Mouse (Mus musculus) hindbrain, embryonic 12.5 days (tissue): ENCODE data around the gene Nr4a1. TPM values are rescaled to one million over a fixed set of nuclear protein-coding genes. Genes with fewer than 3 reads are reported as not detected.

Experiments
- ATAC-seq: fragments of 200-750 bp; cut with Nextera tagmentation; 2 replicates; pipeline ENCODE4 v1.8.0; 2017; ENCODE audit warnings: moderate TSS enrichment; ENCODE audit not compliant: low FRiP score
- H3K27ac ChIP-seq: fragments of 300-500 bp; sonication (generic); 2 replicates; pipeline ENCODE4 v1.5.1; 2016; ENCODE audit warnings: mild to moderate bottlenecking
- H3K27me3 ChIP-seq: fragments of 300-500 bp; sonication (generic); 2 replicates; pipeline ENCODE4 v1.6.1; 2016; ENCODE audit warnings: mild to moderate bottlenecking
- H3K36me3 ChIP-seq: fragments of 300-500 bp; sonication (generic); 2 replicates; pipeline ENCODE4 v1.6.1; 2016; ENCODE audit warnings: mild to moderate bottlenecking
- H3K4me1 ChIP-seq: fragments of 300-500 bp; sonication (generic); 2 replicates; pipeline ENCODE4 v1.6.1; 2016
- H3K4me2 ChIP-seq: fragments of 300-500 bp; sonication (generic); replicated peaks from 2 replicates; pipeline ENCODE4 v1.6.1; 2016; ENCODE audit warnings: mild to moderate bottlenecking
- H3K4me3 ChIP-seq: fragments of 300-500 bp; sonication (generic); 2 replicates; pipeline ENCODE4 v1.5.1; 2016; ENCODE audit warnings: mild to moderate bottlenecking
- H3K9ac ChIP-seq: fragments of 300-500 bp; sonication (generic); 2 replicates; pipeline ENCODE4 v1.6.1; 2016; ENCODE audit warnings: mild to moderate bottlenecking, moderate library complexity
- H3K9me3 ChIP-seq: fragments of 300-500 bp; sonication (generic); replicated peaks from 2 replicates; pipeline ENCODE4 v1.6.1; 2016; ENCODE audit warnings: mild to moderate bottlenecking
- WGBS: fragments of 180-500 bp; shearing (Covaris S2); methylation state at CpG from one replicate; pipeline ENCODE4 v1.1.7; 2016; 5-methylcytosine and 5-hydroxymethylcytosine counted together
- polyA plus RNA-seq: library from polyadenylated mRNA; unstranded; fragments of >200 nt; fragmentation: Nextera tagmentation; extraction: Ambion mirVana; gene quantifications from 2 replicates; pipeline ENCODE4 v1.2.1, GENCODE M21; 2016

Nr4a1 gene
- polyA plus RNA-seq, 1 experiment from 2014 or later, result 5.5 TPM

DNA sequence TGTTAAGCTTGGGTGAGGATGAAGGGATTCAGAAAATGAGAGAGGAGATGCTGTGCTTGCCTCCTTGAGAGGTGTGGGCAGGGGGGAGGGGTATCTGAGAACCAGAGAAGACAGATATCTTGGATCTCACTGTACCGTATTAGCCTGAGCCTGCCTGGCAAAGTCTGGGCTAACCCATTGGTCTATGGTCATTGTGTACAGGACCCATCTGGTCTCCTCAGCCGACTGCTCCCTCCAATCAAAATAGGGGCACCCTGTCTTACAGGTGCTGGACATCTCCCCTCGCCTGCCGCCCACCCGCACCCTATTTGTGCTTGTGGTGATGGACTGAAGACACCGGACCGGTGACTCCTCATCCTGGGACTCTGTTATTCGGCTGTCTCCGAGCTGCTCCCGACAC lies 41.5 kb downstream of the Nr4a1 start:
- H3K27me3 ChIP-seq, result no peaks in the 10 kb centered on the region
- H3K4me3 ChIP-seq, result no peak overlapping the region
- peaks cover 7% of the 10 kb centered on the region for H3K4me1 ChIP-seq
- H3K9ac ChIP-seq, result no peak overlapping the region
- no peak overlapping the region for H3K4me2 ChIP-seq
- 95% methylated on average over 10 of the region's 10 CpGs for WGBS
- ATAC-seq, result no peak
- no peak overlapping the region for H3K27ac ChIP-seq
- H3K9me3 ChIP-seq, result no peaks in the 10 kb centered on the region
- peaks cover 18% of the 10 kb centered on the region for H3K36me3 ChIP-seq

- Histone ChIP-seq H3K27ac (no peak overlapping the region), H3K9ac (no peak overlapping the region), H3K4me3 (no peak overlapping the region), H3K36me3 (peaks cover 13% of the 10 kb centered on the region), H3K27me3 (no peaks in the 10 kb centered on the region), H3K4me1 (peaks cover 7% of the 10 kb centered on the region), H3K9me3 (no peaks in the 10 kb centered on the region), H3K4me2 (no peak overlapping the region)
- ATAC-seq, result no peak
- 87% methylated on average over 11 of the region's 11 CpGs for WGBS
Observed at GRCm38 (mm10) chr15:101296091-101296490, 42.0 kb downstream of the Nr4a1 start.

DNA sequence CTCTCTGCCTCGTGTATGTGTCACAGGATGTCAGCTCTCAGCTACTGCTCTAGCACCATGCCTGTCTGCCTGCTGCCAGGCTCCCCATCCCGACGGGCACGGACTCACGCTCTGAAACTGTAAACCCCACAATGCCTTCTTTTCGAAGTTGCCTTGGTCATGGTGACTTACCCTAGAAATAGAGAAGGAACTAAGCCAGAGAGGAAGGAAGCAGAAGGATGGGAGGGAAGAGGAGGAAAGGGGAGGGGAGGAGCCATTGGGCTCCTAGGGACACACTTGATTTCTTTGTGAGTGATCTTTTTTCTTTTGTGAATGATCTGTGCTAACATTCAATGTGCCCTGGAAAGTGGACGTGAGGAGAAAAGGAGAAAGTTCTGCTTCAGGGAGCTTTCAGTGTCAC lies 43.9 kb downstream of the Nr4a1 start:
- 30% methylated on average over 7 of the region's 7 CpGs for WGBS
- Histone ChIP-seq H3K9ac (no peak overlapping the region), H3K4me2 (no peak overlapping the region), H3K27ac (no peak overlapping the region), H3K4me1 (peaks cover 7% of the 10 kb centered on the region), H3K4me3 (no peak overlapping the region), H3K36me3 (no peaks in the 10 kb centered on the region), H3K9me3 (no peaks in the 10 kb centered on the region), H3K27me3 (no peaks in the 10 kb centered on the region)
- no peak for ATAC-seq

- Histone ChIP-seq H3K27me3 (no peaks in the 10 kb centered on the region), H3K27ac (no peak overlapping the region), H3K36me3 (no peaks in the 10 kb centered on the region), H3K9me3 (no peaks in the 10 kb centered on the region), H3K9ac (peak overlapping the region; percentile 49), H3K4me2 (peak overlapping the region; percentile 35), H3K4me1 (peaks cover 7% of the 10 kb centered on the region), H3K4me3 (no peak overlapping the region)
- 16% methylated on average over 7 of the region's 7 CpGs for WGBS
- no peak for ATAC-seq
Observed at GRCm38 (mm10) chr15:101298550-101298949, 44.5 kb downstream of the Nr4a1 start.

DNA sequence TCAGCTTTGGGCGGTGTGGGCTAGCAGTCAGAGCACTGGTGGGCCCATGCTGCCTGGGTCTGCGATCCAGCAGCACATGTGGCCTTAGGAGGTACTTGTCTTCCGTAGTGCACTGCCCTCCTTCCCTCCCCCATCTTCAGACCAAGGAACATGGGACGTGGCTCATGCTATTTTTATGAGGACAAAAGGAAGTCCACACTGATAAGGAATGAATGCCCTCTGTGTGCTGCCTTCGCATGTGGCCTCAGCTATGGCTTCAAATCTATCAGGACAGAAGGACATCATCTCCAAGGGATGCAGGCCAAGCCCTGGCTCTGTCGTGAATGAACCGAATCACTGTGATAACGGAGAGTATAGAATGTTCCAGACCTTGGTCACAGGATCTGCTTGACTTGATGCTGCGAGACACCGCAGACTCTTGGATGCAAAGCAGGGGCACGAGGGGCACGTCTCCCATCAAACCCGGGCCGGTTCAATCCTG lies 45.5 kb downstream of the Nr4a1 start:
- Histone ChIP-seq H3K9me3 (no peaks in the 10 kb centered on the region), H3K4me3 (no peak overlapping the region), H3K9ac (no peak overlapping the region), H3K4me2 (no peak overlapping the region), H3K27me3 (no peaks in the 10 kb centered on the region), H3K36me3 (no peaks in the 10 kb centered on the region), H3K4me1 (peaks cover 5% of the 10 kb centered on the region), H3K27ac (no peak overlapping the region)
- WGBS, result 87% methylated on average over 14 of the region's 14 CpGs
- no peak for ATAC-seq

GRCm38 (mm10) chr15:101300128-101300527 lies 46.1 kb downstream of the Nr4a1 start:
- H3K4me3 ChIP-seq, result no peak overlapping the region
- H3K27me3 ChIP-seq, result no peaks in the 10 kb centered on the region
- peaks cover 5% of the 10 kb centered on the region for H3K4me1 ChIP-seq
- no peak overlapping the region for H3K9ac ChIP-seq
- ATAC-seq, result no peak
- 76% methylated on average over 6 of the region's 6 CpGs for WGBS
- no peak overlapping the region for H3K4me2 ChIP-seq
- H3K36me3 ChIP-seq, result no peaks in the 10 kb centered on the region
- H3K9me3 ChIP-seq, result no peaks in the 10 kb centered on the region
- no peak overlapping the region for H3K27ac ChIP-seq

DNA sequence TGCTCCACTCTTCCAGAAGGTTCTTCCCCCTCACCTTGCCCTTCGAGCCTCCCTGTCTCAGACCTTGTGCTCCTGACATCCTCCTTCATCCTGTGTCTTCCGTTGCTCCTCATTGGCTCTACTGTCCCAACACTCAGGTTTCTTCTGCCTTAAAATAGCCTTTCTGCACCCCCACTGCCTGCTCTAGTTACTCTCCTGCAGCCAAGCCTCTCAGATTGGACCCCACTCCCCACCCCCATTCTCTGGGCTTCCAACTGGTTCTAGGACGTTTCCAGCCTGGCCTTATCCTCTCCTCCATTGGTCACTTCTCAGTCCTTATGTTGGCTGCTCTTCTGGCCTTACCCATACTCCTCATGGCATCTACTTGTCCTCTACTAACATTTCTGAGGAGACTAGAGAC lies 48.1 kb downstream of the Nr4a1 start:
- 80% methylated on average over 3 of the region's 3 CpGs for WGBS
- H3K9me3 ChIP-seq, result no peaks in the 10 kb centered on the region
- no peak overlapping the region for H3K9ac ChIP-seq
- no peak overlapping the region for H3K27ac ChIP-seq
- H3K4me2 ChIP-seq, result no peak overlapping the region
- H3K4me3 ChIP-seq, result no peak overlapping the region
- peaks cover 5% of the 10 kb centered on the region for H3K4me1 ChIP-seq
- no peaks in the 10 kb centered on the region for H3K36me3 ChIP-seq
- no peaks in the 10 kb centered on the region for H3K27me3 ChIP-seq
- ATAC-seq, result no peak

DNA sequence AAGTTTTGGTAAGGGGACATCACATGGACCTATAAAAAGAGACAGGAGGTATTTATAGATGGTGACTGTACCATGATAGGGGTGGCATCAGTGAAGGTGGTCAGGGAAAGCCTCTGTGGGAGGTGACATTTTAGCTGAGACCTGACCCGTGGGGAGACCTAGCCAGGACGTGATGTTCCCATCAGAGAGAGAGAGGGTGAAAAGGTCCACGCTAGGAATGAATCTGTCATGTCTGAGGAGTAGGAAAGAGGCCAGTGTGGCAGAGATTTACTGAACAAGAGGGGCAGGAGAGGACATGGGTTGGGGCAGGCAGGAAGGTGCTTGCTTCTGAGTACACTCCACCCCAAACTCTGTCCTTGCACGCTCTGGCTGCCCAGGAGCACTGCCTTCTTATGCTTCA lies 49.8 kb downstream of the Nr4a1 start:
- Histone ChIP-seq H3K4me2 (no peak overlapping the region), H3K9ac (no peak overlapping the region), H3K27ac (no peak overlapping the region), H3K9me3 (no peaks in the 10 kb centered on the region), H3K36me3 (no peaks in the 10 kb centered on the region), H3K4me1 (no peaks in the 10 kb centered on the region), H3K27me3 (no peaks in the 10 kb centered on the region), H3K4me3 (no peak overlapping the region)
- ATAC-seq, result no peak
- 87% methylated on average over 4 of the region's 4 CpGs for WGBS

- WGBS, result 85% methylated on average over 4 of the region's 4 CpGs
- no peak overlapping the region for H3K4me2 ChIP-seq
- peaks cover 5% of the 10 kb centered on the region for H3K4me1 ChIP-seq
- no peak overlapping the region for H3K27ac ChIP-seq
- no peak overlapping the region for H3K4me3 ChIP-seq
- no peaks in the 10 kb centered on the region for H3K27me3 ChIP-seq
- H3K9ac ChIP-seq, result no peak overlapping the region
- ATAC-seq, result no peak
- H3K36me3 ChIP-seq, result no peaks in the 10 kb centered on the region
- no peaks in the 10 kb centered on the region for H3K9me3 ChIP-seq
Observed at GRCm38 (mm10) chr15:101306459-101306858, 52.4 kb downstream of the Nr4a1 start.

DNA sequence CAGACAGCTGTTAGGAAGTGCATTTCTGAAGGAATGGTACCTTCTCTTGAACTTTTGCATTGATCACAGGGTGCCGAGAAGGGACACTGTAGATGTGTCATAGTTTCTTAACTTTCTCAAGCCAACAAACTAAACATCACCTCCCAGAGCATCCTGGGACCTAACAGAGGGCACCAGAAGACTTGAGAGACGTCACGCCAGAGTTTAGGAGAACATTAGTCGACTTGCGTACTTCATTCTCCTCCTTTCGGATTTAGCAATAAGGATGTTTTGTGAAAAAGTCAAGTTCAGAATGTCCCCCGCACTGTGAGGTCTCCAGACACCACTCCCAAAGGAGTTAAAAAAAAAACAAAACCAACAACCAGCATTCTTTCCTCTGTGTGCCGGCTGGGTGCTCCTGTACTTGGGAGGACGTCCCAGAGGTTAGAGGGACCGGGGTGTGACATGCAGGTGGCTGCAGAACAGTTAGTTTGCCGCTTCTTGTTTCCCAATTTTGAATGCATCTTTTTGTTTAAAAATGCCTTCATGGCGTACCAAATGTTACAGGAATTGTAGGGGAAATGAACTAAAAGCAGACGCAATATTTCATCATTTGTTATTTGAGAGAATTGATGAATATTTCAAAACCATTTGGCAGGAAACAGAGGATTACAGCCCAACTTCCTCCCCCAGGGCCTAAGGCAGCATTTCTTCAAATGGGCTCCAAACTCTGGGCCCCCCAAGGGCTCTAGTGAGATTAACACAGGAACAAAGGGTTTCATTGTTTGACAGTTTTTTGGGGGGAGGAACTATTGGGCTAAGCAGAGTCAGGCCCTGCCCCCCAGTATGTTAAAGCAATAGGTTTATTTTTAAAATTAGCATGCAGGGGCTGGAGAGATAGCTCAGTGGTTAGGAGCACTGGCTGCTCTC lies 54.6 kb downstream of the Nr4a1 start:
- Histone ChIP-seq H3K27me3 (no peaks in the 10 kb centered on the region), H3K27ac (no peak overlapping the region), H3K4me2 (no peak overlapping the region), H3K36me3 (no peaks in the 10 kb centered on the region), H3K4me3 (no peak overlapping the region), H3K9ac (no peak overlapping the region), H3K9me3 (no peaks in the 10 kb centered on the region), H3K4me1 (peaks cover 5% of the 10 kb centered on the region)
- 67% methylated on average over 13 of the region's 13 CpGs for WGBS
- ATAC-seq, result no peak

- H3K27ac ChIP-seq, result no peak overlapping the region
- no peak for ATAC-seq
- H3K4me3 ChIP-seq, result no peak overlapping the region
- H3K9ac ChIP-seq, result no peak overlapping the region
- no peaks in the 10 kb centered on the region for H3K27me3 ChIP-seq
- H3K4me2 ChIP-seq, result no peak overlapping the region
- H3K9me3 ChIP-seq, result no peaks in the 10 kb centered on the region
- peaks cover 5% of the 10 kb centered on the region for H3K4me1 ChIP-seq
- 45% methylated on average over 5 of the region's 5 CpGs for WGBS
- H3K36me3 ChIP-seq, result no peaks in the 10 kb centered on the region
Observed at GRCm38 (mm10) chr15:101309493-101309892, 55.4 kb downstream of the Nr4a1 start.

GRCm38 (mm10) chr15:101311087-101311770 lies 57.2 kb downstream of the Nr4a1 start:
- Histone ChIP-seq H3K36me3 (no peaks in the 10 kb centered on the region), H3K9me3 (no peaks in the 10 kb centered on the region), H3K27ac (no peak overlapping the region), H3K4me3 (no peak overlapping the region), H3K4me2 (no peak overlapping the region), H3K27me3 (no peaks in the 10 kb centered on the region), H3K4me1 (peaks cover 9% of the 10 kb centered on the region), H3K9ac (no peak overlapping the region)
- WGBS, result 61% methylated on average over 14 of the region's 15 CpGs
- ATAC-seq, result no peak
